Mouse (Mus musculus) G1E (cell line): Measurements from ENCODE around the gene Dpm2.

ENCODE experiments used
- CTCF ChIP-seq: IDR thresholded peaks from 2 replicates; pipeline ENCODE4 v1.5.1; 2012; ENCODE audit warnings: low read depth, low read length, inconsistent platforms, mixed read lengths
- GATA1 ChIP-seq: IDR thresholded peaks from 2 replicates; pipeline ENCODE4 v1.6.1; 2012; ENCODE audit warnings: borderline replicate concordance, low read length, inconsistent platforms, mixed read lengths
- POLR2AphosphoS5 ChIP-seq: IDR thresholded peaks from 2 replicates; pipeline ENCODE4 v1.6.1; 2012; ENCODE audit warnings: low read depth, low read length, inconsistent platforms; ENCODE audit not compliant: insufficient replicate concordance

GRCm38 (mm10) chr2:32618051-32618450 is 47.4 kb downstream of the Dpm2 start:
- TF ChIP-seq GATA1 (no peak), CTCF (no peak), POLR2AphosphoS5 (no peak)
